Mouse (Mus musculus) central nervous system, embryonic 18 days (tissue): ENCODE data around the gene Cnn1. TPM values are rescaled to one million over a fixed set of nuclear protein-coding genes. Genes with fewer than 3 reads are reported as not detected.

Experiments used
- polyA plus RNA-seq: library from polyadenylated mRNA; depleted of rRNA; stranded (reverse); fragments of >200 nt; gene quantifications from 2 replicates; pipeline ENCODE4 v1.2.3, GENCODE M21; 2012; rRNA removed

Gene Cnn1
- polyA plus RNA-seq = 0.54 and 0.94 TPM in 2 replicates

DNA sequence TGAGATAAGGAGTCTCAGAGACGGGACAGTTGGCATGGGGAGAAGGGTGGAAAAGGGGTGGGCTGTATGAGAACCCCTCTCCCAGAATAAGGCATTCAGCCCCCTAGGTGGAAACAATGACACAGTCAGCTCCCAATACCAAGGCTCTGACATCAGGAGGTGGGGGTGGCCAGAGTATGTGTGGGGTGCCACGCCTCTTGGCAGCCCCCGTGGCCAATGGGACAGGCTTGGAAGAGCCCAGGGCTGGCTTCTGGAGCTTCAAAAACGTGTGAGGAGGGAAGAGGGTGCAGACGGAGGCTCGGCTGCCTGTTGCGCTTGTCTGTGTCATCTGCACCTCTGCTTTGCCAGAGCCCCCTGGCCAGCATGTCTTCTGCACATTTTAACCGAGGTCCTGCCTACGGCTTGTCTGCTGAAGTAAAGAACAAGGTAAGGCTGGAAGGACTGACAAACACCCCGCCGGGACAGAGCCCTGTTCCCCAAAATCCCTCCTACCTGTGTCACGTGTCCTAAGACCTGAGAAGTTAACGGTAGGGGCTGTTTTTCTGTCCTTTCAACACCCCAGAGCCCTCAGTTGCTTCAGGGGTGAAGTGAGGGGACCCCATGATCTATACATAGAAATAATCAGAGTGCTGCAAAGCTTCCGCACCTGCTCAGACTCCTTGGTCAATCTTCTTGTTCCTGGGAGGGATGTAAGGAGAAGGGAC is at the start of gene Cnn1:
TSS of gene Cnn1 (plus strand) at position 224 of the 704 bp plus-strand sequence.

DNA sequence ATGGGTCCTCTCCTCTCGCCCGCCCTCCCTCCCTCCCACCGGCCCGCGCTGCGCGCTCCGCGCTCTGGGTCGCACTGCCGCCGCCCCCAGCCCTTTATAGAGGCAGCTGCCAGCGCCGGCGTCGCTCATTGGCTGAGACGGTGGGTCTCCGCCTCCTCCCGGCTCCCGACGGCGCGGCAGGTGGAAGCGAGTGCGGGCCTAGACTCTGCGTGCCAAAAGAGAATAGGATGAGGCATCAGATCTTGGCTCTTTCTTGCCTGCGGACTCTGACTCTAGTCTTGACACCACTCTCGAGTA is 47.1 kb upstream of the Cnn1 start, which contains the start of gene Elavl3:
TSS of gene Elavl3 (minus strand) at position 66 of the 297 bp plus-strand sequence.

DNA sequence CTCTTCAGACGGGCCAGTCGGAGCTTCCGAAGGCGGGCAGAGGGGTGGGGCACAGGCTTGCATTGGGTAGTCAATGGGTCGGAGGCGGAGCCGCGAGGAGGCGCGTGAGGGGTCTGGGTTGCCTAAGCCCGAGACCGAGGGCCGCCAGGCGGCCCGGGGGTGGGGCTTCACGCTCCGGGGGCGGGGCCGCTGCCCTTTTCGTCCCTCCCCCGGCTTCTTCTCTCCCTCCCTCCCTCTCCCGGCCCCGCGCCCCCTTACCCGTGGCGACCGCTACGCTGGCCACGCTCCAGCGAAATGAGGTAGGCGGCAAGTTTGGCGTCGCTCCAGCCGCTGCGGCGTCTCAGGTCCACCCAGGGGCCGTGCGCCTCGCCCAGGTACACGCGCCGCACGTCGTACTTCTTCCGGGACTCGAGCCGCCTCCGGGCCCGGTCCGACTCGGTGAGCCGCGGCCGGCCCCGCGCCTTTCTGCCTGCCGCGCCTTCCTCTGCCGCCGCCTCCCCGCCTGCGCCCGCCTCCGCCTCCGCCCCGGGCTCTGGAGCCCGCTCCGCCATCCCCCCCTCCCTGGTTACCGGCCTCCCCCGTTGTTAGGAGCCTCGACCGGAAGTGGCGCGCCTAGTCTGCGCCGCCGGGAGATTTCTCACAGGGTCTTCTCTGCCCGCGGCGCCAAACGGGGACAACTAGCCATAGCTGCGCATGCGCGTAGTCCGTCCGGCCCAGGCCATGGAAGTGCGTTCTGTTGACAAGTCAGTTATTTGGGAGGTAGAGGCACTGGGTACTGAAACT is 28.0 kb upstream of the Cnn1 start, which contains the start of the genes Gm49318 and Zfp653:
TSS of gene Gm49318 (minus strand) at position 469 of the 783 bp plus-strand sequence.
TSS of gene Zfp653 (minus strand) at position 586 of the 783 bp plus-strand sequence.

DNA sequence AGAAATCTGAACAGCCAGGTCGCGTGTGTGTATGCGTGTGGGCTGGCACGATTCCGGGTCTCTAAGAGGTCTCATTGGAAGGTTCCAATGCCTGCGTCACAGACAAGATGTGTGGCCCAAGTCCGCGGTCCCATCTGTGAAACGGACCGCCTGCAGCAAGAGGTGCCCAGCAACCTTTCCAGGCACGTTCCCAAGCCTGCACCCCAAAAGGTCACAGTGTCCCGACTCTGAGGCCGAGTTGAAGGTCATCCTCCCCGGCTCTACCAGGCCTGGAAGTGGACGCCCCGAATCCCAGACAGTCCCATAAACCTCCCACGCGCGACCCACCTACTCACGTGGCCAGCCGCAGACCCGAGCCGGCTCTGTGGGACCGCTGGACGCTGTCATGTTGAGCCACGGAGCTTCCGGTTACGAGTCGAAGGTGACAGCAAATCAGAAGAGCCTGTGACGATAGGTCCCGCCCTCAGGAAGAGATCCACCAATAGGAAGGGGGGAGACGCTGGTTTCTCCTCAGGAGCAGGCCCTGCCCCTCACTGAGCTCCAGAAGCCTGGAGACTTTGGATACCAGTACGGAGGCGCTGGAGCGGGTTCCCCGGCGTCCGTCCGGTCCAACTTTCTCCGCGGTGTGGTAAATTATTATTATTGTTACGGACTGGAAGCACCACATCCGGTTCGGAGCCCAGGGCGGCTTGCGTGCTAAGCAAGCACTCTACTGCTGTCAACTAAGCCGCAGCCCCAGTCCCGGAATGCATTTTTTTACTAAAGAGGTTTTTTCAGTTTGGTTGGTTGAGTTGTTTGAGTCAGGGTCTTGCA is 13.8 kb upstream of the Cnn1 start, which contains the start of gene Ecsit:
TSS of gene Ecsit (minus strand) at position 417 of the 813 bp plus-strand sequence.

DNA sequence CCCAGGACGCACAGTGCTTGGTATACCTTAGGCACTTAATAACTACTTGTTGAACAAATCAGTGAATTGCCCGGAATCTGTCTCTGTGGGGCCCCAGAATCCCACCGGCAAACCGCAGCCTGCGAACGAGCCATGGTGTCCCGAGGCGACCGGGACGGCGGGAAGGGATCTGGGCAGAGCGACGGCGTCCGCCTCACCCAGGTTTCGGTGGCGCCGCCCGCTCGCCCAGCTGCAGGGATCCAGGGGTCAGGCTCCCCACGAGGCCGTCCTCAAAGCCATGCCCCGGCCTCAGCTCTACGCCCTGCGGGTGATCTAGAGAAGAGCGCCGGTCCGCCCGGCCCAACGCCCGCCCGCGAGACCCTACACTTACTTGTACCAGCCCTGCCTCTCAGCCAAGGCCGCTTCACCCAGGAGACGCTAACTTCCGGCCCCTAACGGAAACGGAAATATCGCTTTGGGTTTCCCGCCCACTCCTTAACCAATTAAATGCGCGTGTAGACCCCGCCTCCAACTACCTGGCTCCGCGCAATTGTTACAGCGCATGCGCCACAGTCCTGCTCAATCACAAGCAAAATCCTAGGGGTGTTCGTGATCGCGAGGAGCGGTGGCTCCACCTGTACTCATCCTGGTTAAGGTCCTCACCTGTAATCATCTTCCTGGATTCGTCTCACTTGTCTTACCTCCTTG is 17.9 kb downstream of the Cnn1 start, which contains the start of gene Elof1:
TSS of gene Elof1 (minus strand) at position 433 of the 687 bp plus-strand sequence.

DNA sequence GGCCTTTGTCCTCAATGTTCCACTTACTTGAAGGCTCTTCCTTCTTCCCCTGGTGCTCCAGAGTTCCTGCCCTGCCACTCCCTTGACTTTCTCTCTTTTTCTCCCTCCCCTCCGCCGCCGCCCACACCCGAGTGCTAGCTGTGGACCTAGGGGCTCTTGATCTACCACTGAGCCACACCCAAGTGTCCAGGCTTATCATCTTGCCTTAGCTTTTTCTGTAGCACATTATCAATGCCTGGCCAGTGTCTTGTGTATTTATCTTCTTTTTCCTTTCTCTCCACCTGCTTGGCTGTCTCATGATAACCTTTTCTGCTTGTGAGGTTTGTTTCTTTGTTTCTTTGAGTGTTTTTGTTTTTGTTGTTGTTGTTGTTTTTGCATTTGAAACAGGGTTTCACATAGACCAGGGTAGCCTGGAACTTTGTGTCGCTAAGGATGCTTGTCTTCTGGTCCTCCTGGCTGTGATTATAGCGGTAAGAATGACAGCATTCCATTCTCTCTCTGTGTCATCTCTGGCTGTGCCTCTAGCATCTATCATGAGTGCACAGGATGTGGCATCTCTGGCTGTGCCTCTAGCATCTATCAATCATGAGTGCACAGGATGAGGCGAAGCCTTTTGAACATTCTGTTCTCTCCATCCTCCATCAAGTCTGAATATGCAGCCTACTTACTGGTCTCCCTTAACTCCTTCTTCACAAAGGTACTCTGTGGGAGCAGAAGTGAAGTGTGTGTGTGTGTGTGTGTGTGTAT is 36.8 kb downstream of the Cnn1 start, which contains the start of gene Acp5:
TSS of gene Acp5 (minus strand) at position 68 of the 747 bp plus-strand sequence.

DNA sequence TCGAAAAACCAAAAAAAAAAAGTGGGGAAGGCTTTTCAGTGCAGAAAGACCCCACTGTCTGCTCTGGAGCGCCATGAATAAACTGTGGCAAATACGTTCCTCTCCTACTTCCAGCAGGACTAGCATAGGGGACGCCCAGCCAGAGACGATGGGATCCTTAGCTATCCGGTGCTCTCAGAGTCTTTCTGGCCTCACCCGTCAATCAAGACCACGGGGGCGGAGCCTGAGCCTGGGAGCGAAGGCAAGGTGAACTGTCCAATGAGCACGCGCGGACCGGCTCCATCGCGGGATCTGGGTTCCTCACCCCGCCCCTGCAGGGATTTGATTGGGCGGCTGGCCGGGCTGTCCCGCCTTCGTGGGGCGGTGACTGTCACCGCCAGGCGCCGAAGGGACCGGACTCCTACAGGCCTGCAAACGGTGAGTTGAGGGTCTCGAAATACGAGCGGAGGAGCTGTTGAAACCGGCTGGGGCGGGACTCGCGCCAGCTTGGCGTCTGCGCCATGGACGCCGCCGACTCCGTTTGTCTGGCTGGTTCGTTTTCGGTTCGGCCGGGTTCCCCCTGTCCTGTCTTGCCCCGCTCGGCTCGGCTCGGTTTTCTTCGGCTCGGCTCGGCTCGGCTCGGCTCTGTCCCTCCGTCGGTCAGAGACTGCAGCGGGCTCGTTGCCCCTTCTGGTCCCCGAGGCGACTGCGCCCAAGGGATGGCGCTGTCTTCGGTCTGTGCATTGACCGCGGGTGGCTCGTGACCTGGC is 57.7 kb downstream of the Cnn1 start, which contains the start of gene Pigyl:
TSS of gene Pigyl (plus strand) at position 350 of the 749 bp plus-strand sequence.

Other genes starting within 250 kb of the Cnn1 start
- gene Dock6, start 246.6 kb upstream of the Cnn1 start, polyA plus RNA-seq = 46.2 and 49.9 TPM in 2 replicates
- gene Rab3d, start 181.0 kb upstream of the Cnn1 start, polyA plus RNA-seq = 32.4 and 36.8 TPM in 2 replicates
- gene Ccdc159, start 171.7 kb upstream of the Cnn1 start, polyA plus RNA-seq = 21.0 and 21.3 TPM in 2 replicates
- 44.9 and 51.9 TPM in 2 replicates for gene Tmem205, start 171.7 kb upstream of the Cnn1 start, polyA plus RNA-seq
- 170 and 195 TPM in 2 replicates for gene Plppr2, start 162.2 kb upstream of the Cnn1 start, polyA plus RNA-seq
- 7.5 and 7.9 TPM in 2 replicates for gene Swsap1, start 143.5 kb upstream of the Cnn1 start, polyA plus RNA-seq
- gene Epor, start 135.7 kb upstream of the Cnn1 start, polyA plus RNA-seq = 1.0 and 1.5 TPM in 2 replicates
- 2.0 and 2.2 TPM in 2 replicates for gene Rgl3, start 109.8 kb upstream of the Cnn1 start, polyA plus RNA-seq
- gene Ccdc151, start 96.6 kb upstream of the Cnn1 start, polyA plus RNA-seq = 6.9 and 8.4 TPM in 2 replicates
- gene Prkcsh, start 96.4 kb upstream of the Cnn1 start, polyA plus RNA-seq = 90.4 and 102 TPM in 2 replicates
- gene Elavl3, start 47.2 kb upstream of the Cnn1 start, polyA plus RNA-seq = 203 and 239 TPM in 2 replicates
- gene Gm49318, start 28.0 kb upstream of the Cnn1 start, polyA plus RNA-seq = not detected in 2 replicates
- 45.9 and 47.9 TPM in 2 replicates for gene Zfp653, start 27.8 kb upstream of the Cnn1 start, polyA plus RNA-seq
- gene Ecsit, start 13.8 kb upstream of the Cnn1 start, polyA plus RNA-seq = 47.4 and 52.9 TPM in 2 replicates
- 125 and 146 TPM in 2 replicates for gene Elof1, start 18.0 kb downstream of the Cnn1 start, polyA plus RNA-seq
- gene Acp5, start 36.5 kb downstream of the Cnn1 start, polyA plus RNA-seq = 1.1 and 29.2 TPM in 2 replicates
- 82.0 and 87.2 TPM in 2 replicates for gene Pigyl, start 57.6 kb downstream of the Cnn1 start, polyA plus RNA-seq
- 0.28 and 0.33 TPM in 2 replicates for gene Zfp872, start 88.9 kb downstream of the Cnn1 start, polyA plus RNA-seq
- 8.3 and 8.7 TPM in 2 replicates for gene Zfp809, start 126.5 kb downstream of the Cnn1 start, polyA plus RNA-seq
- 4.1 and 4.2 TPM in 2 replicates for gene Zfp599, start 160.7 kb downstream of the Cnn1 start, polyA plus RNA-seq
- 33.8 and 34.3 TPM in 2 replicates for gene Zfp810, start 208.4 kb downstream of the Cnn1 start, polyA plus RNA-seq